Mouse (Mus musculus): ENCODE data around the gene Hpca. TPM values are rescaled to one million over a fixed set of nuclear protein-coding genes. Genes with fewer than 3 reads are reported as not detected.

Gene Hpca
- polyA plus RNA-seq, 1 experiment from 2014 or later: 1.4 TPM

DNA sequence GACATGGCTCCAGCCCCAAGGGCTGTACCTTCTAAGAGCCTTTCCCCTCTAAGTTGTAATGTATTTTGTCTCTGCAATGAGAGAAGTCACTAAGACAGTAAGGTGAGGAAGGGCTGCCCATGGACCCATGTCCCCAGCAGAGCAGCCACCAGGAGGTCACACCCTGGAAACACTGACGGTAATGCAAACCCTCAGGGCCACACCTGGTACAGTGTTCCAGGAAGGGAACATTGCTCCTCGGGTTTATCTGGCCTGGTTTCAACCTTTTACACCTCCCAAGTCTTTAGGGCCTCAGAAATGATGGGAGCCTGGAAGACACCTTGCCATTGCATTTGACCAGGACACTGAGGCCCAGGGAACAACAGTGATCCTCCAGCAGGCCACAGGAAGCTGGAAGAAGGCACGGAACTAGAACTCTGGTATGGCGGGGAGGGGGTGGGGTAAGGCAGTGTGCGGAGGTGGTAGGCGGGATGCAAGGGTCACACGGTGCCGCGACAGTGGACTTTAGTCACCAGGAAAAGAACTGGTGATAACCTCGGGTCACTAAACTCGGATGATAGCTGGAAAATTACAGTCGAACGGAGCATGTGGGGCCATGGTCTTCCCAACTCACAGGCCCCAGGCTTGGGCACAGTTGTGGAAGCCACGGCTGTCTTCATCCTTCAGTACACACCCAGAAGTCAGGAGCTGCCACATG, 19.6 kb downstream of the Hpca start:
- no peak for ATAC-seq (ENCODE audit: insufficient number of reproducible peaks, low FRiP score, low TSS enrichment, low read depth)
- peaks cover 10% of the 10 kb centered on the region for H3K4me1 ChIP-seq
- WGBS: 76% methylated on average over 14 of the region's 14 CpGs

DNA sequence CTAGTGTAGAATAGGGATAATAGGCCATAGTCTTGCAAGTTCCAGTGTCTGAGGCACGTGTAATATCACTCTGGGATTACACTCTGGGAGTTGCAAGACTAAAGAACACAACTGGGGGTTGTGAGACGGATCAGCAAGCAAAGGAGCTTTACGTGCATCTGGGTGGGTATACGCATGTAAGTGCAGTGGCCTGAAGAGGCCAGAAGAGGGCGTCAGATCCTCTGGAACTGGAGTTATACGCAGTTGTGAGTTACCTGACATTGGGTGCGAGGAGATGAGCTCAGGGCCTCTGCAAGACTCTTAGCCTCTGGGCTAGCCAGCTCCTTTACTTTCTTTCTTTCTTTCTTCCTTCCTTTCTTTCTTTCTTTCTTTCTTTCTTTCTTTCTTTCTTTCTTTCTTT, 24.8 kb downstream of the Hpca start:
- 73% methylated on average over 7 of the region's 7 CpGs for WGBS

More for the DNA sequence above, 19.6 kb downstream of the Hpca start:
- H3K9ac ChIP-seq: no peak overlapping the region
- H3K36me3 ChIP-seq: no peaks in the 10 kb centered on the region
- H3K9me3 ChIP-seq: no peaks in the 10 kb centered on the region
- H3K4me3 ChIP-seq: no peak overlapping the region
- no peak overlapping the region for H3K4me2 ChIP-seq
- no peak overlapping the region for H3K27ac ChIP-seq
- H3K27me3 ChIP-seq: peaks cover 37% of the 10 kb centered on the region

DNA sequence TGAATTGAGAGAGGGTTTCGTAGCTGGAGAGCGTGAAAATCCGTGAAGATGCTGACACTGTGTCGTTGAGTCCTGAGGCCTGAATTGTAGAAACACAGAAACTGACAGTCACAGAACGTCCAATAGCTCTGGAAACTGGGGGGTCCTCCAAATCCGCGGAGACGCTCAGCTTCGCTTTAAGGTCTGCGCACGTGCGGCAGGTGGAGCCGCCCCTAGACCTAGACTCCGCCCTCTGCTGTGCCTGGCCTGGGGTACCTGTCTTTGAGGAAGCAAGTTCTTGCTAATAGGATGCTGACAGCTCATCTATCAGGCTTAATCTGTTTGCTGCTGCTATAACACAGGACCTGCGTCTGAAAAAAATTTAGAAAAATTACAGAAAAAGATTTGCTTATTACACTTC, 26.6 kb downstream of the Hpca start:
- Histone ChIP-seq H3K27ac (no peak overlapping the region), H3K4me2 (no peak overlapping the region; the same call in 1 of the 2 replicates), H3K4me1 (no peaks in the 10 kb centered on the region), H3K9me3 (no peaks in the 10 kb centered on the region), H3K9ac (no peak overlapping the region), H3K27me3 (peaks cover 5% of the 10 kb centered on the region; the same call in 1 of the 2 replicates), H3K36me3 (no peaks in the 10 kb centered on the region), H3K4me3 (no peak overlapping the region)
- no peak for ATAC-seq (ENCODE audit: insufficient number of reproducible peaks, low FRiP score, low TSS enrichment, low read depth)
- 23% methylated on average over 15 of the region's 15 CpGs for WGBS

More for the DNA sequence above, 24.8 kb downstream of the Hpca start:
- no peak overlapping the region for H3K27ac ChIP-seq
- peaks cover 5% of the 10 kb centered on the region; the same call in 1 of the 2 replicates for H3K27me3 ChIP-seq
- H3K4me1 ChIP-seq: no peaks in the 10 kb centered on the region
- no peak overlapping the region for H3K4me3 ChIP-seq
- H3K9me3 ChIP-seq: no peaks in the 10 kb centered on the region
- no peak for ATAC-seq (ENCODE audit: insufficient number of reproducible peaks, low FRiP score, low TSS enrichment, low read depth)
- H3K36me3 ChIP-seq: no peaks in the 10 kb centered on the region
- H3K4me2 ChIP-seq: no peak overlapping the region
- H3K9ac ChIP-seq: no peak overlapping the region

DNA sequence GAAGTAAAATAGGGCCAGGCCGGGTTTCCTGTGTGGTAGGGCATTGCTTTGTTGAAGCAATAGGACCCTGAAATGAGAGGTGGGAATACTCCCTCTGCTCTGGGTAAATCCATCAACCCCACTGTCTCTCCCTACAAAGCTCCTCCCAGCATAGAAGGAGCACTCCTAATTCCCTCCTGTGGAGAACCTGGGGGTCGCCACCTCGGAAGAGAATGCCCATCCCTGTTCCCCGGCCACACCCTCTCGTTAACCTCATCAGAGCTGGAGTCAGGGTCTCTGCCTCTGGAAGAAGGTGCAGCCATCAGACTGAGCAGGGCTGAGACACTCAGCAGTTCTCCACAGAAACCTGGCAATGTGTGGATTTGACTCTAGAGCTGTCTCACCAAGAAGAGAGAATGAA, 34.0 kb downstream of the Hpca start:
- Histone ChIP-seq H3K4me1 (no peaks in the 10 kb centered on the region), H3K4me2 (no peak overlapping the region), H3K27me3 (no peaks in the 10 kb centered on the region), H3K9ac (no peak overlapping the region), H3K4me3 (no peak overlapping the region), H3K9me3 (no peaks in the 10 kb centered on the region), H3K36me3 (peaks cover 17% of the 10 kb centered on the region), H3K27ac (no peak overlapping the region)
- 41% methylated on average over 5 of the region's 5 CpGs for WGBS
- no peak for ATAC-seq (ENCODE audit: insufficient number of reproducible peaks, low FRiP score, low TSS enrichment, low read depth)

DNA sequence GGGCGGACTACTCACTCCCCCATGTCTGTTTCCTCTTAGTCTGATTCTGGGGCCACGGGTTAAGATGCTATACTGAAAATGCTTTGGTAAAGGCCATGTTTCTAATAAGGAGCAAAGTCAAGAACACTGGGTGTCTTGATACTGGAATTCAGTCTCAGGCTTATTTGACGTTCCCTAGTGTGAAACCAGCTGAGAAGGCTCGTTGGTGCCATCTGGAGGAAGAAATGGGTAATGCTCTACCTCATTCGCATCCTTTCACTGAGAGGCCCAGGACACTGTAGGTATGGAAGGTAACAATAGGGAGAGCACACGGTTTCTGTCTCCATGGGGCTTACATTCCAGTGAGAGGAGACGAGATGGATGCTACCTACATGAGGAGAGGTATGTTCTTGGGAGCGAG, 35.8 kb downstream of the Hpca start:
- H3K27ac ChIP-seq: no peak overlapping the region
- WGBS: 30% methylated on average over 8 of the region's 8 CpGs
- peaks cover 7% of the 10 kb centered on the region; the same call in 1 of the 2 replicates for H3K4me1 ChIP-seq
- peaks cover 27% of the 10 kb centered on the region for H3K36me3 ChIP-seq
- no peak overlapping the region for H3K9ac ChIP-seq
- no peaks in the 10 kb centered on the region for H3K9me3 ChIP-seq
- no peak overlapping the region for H3K4me2 ChIP-seq
- no peak overlapping the region for H3K4me3 ChIP-seq
- no peaks in the 10 kb centered on the region for H3K27me3 ChIP-seq
- no peak for ATAC-seq (ENCODE audit: insufficient number of reproducible peaks, low FRiP score, low TSS enrichment, low read depth)

DNA sequence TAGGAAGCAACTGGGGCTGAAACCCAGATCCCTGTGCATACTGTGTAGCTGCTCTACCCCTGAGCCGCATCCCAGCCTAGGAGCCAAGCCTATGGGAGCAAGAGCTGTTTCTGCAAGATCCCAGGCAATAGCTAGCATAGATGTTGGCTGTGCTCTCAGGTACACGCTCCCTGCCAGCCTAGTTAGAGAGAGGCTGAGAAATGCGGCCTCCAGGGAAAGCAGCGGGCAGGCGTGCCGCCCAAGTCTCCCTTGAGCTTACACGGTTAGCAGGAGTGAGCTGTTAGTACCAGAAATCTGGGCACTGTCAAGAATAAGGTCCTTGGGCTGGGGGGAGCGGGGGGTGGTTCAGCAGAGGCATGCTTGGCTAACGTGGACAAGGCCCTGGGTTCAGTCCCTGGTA, 36.9 kb downstream of the Hpca start:
- H3K4me2 ChIP-seq: no peak overlapping the region
- no peak overlapping the region for H3K4me3 ChIP-seq
- peaks cover 7% of the 10 kb centered on the region; the same call in 1 of the 2 replicates for H3K4me1 ChIP-seq
- H3K36me3 ChIP-seq: peaks cover 35% of the 10 kb centered on the region
- H3K27me3 ChIP-seq: no peaks in the 10 kb centered on the region
- H3K27ac ChIP-seq: no peak overlapping the region
- WGBS: 88% methylated on average over 9 of the region's 9 CpGs
- H3K9ac ChIP-seq: no peak overlapping the region
- no peak for ATAC-seq (ENCODE audit: insufficient number of reproducible peaks, low FRiP score, low TSS enrichment, low read depth)
- no peaks in the 10 kb centered on the region for H3K9me3 ChIP-seq

DNA sequence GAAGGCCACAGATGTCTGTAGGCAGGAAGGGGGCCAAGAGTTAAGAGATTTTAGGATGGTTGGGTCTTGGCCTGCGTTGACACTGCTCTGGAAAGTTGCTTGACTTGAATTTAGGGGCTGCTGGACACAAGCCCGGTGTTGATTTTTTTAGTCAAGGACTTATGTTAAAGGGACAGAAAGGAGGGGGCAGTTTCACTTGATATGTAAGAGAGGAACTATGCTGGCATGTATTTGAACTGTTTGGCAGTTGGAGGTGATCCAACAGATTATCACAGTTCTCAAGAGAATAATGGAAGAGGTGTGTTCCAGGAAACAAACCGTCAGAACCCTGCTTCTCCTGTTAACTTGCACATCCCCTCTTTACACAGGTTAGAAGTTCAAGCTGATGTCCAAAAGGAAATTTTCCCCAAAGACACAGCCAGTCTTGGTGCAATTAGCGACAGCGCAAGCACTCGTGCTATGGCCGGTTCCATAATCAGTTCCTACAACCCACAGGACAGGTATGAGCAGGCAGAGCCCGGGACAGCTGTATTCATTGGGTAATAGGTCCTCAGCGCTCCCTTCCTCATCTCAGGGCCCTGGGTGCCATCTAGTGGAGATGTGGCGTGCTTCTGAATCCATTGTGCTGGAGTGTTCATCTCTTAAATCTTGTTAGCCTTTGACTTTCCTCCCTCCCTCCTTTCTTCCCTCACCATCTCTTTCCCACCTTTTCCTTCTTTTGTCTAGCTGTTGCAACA, 39.3 kb downstream of the Hpca start:
- Histone ChIP-seq H3K27me3 (no peaks in the 10 kb centered on the region), H3K9ac (no peak overlapping the region), H3K36me3 (peaks cover 58% of the 10 kb centered on the region), H3K9me3 (no peaks in the 10 kb centered on the region), H3K4me3 (no peak overlapping the region), H3K4me2 (no peak overlapping the region), H3K4me1 (peaks cover 7% of the 10 kb centered on the region; the same call in 1 of the 2 replicates), H3K27ac (no peak overlapping the region)
- no peak for ATAC-seq (ENCODE audit: insufficient number of reproducible peaks, low FRiP score, low TSS enrichment, low read depth)
- WGBS: 40% methylated on average over 10 of the region's 10 CpGs

DNA sequence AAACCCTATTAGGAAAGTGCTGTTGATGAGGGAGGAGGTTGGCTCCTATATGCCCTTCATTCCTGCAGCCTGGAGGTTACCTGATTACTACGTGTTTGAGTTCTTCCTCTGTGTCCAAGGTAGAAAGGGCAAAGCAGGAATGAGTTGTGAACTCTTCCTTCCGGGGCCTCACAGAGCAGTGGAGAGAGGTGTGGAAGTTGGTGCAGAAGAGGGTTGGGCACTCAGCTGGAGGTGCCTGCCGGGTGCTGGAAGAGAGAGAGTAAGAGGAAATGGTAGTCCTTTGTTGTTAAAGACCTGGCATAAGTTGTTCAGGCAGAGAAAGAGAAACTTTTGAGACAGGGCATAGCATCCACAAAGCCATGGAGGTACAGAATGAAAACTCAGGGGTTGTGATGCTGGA, 39.9 kb downstream of the Hpca start:
- H3K27me3 ChIP-seq: no peaks in the 10 kb centered on the region
- H3K4me1 ChIP-seq: peaks cover 7% of the 10 kb centered on the region; the same call in 1 of the 2 replicates
- no peaks in the 10 kb centered on the region for H3K9me3 ChIP-seq
- no peak overlapping the region for H3K4me2 ChIP-seq
- no peak overlapping the region for H3K9ac ChIP-seq
- ATAC-seq (ENCODE audit: insufficient number of reproducible peaks, low FRiP score, low TSS enrichment, low read depth): no peak
- no peak overlapping the region for H3K4me3 ChIP-seq
- H3K36me3 ChIP-seq: peaks cover 61% of the 10 kb centered on the region
- no peak overlapping the region for H3K27ac ChIP-seq
- 72% methylated on average over 3 of the region's 3 CpGs for WGBS

DNA sequence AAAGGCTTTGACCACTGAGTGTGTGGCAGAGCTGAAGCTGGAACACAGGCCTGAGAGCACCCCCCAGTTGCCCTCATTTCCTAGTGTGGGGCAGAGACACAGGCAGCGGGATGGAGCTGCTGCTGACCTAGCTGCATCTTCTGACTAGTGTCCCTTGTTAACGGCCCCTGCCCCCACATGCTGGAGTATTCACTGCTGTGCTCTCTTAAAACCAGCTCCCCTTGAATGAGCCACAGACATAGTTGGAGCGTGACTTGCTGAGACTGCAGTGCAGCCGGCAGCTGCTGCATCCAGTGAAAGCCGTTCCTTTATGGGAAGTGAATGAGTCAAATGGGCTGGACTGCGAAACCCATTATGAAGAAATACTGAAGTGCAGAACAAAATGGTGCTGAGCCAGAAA, 40.3 kb downstream of the Hpca start:
- Histone ChIP-seq H3K9me3 (no peaks in the 10 kb centered on the region), H3K27ac (no peak overlapping the region), H3K4me1 (peaks cover 7% of the 10 kb centered on the region; the same call in 1 of the 2 replicates), H3K9ac (no peak overlapping the region), H3K27me3 (no peaks in the 10 kb centered on the region), H3K36me3 (peaks cover 65% of the 10 kb centered on the region), H3K4me2 (no peak overlapping the region), H3K4me3 (no peak overlapping the region)
- no peak for ATAC-seq (ENCODE audit: insufficient number of reproducible peaks, low FRiP score, low TSS enrichment, low read depth)
- WGBS: 73% methylated on average over 6 of the region's 6 CpGs

DNA sequence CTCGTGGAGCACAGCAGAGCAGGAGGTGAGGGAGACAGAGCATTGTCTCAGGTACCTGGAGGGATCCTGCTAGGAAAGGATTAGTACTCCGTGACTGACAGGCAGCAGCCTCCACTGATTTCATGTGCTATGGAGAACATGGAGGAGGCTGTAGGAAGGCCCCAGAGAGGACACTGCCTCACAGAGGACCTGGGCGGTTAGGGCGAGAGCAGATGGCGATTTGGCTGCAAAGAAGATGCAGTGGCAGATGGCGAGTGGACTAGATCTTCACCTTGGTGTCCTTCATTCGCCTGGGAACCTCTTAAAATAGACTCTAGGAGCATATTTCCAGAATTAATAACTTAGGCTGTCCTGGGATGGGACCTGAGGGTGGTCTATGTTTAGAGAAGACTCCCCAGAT, 40.8 kb downstream of the Hpca start:
- ATAC-seq (ENCODE audit: insufficient number of reproducible peaks, low FRiP score, low TSS enrichment, low read depth): no peak
- H3K9ac ChIP-seq: no peak overlapping the region
- peaks cover 70% of the 10 kb centered on the region for H3K36me3 ChIP-seq
- no peak overlapping the region for H3K27ac ChIP-seq
- H3K27me3 ChIP-seq: no peaks in the 10 kb centered on the region
- H3K4me2 ChIP-seq: no peak overlapping the region
- H3K9me3 ChIP-seq: no peaks in the 10 kb centered on the region
- peaks cover 7% of the 10 kb centered on the region; the same call in 1 of the 2 replicates for H3K4me1 ChIP-seq
- no peak overlapping the region for H3K4me3 ChIP-seq
- WGBS: 81% methylated on average over 7 of the region's 7 CpGs

DNA sequence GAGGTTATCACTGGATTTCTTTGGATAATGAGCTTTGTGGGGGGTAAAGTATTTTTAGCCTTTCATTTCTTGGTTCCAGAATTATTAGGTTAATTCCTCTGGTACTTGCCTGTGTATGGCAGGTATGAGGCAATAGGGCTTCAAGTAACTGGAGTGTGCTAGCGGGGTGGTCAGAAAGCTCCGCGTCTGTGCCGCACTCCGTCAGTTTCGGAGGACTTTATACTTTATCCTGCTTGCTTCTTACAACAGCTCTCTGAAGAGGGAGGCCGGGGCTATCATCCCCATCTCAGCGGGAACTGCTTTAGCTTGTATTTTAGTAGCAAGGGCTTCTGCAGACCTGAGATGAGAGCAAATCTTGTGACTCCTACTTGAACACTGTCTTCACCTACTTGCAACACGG, 42.7 kb downstream of the Hpca start:
- H3K27ac ChIP-seq: no peak overlapping the region
- H3K36me3 ChIP-seq: peaks cover 68% of the 10 kb centered on the region
- no peak for ATAC-seq (ENCODE audit: insufficient number of reproducible peaks, low FRiP score, low TSS enrichment, low read depth)
- no peaks in the 10 kb centered on the region for H3K27me3 ChIP-seq
- 97% methylated on average over 9 of the region's 9 CpGs for WGBS
- no peaks in the 10 kb centered on the region for H3K9me3 ChIP-seq
- H3K4me2 ChIP-seq: no peak overlapping the region
- no peak overlapping the region for H3K9ac ChIP-seq
- no peak overlapping the region for H3K4me3 ChIP-seq
- peaks cover 7% of the 10 kb centered on the region; the same call in 1 of the 2 replicates for H3K4me1 ChIP-seq

DNA sequence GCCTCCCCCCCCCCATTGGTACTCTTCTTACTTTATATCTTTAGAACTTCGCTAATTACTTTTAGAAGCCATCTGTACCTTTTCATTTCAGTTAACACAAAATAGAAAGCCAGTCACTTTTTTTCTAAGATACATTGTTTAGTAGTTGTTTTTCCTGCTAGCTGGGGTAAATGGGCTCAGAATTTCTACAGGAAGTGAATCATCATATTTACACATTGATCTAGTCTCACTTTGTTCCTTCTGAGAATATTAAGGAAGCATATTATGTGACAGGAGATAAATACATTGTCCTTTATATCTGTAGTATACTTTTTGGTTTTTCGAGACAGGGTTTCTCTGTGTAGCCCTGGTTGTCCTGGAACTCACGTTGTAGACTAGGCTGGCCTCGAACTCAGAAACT, 53.0 kb downstream of the Hpca start:
- Histone ChIP-seq H3K4me1 (peaks cover 3% of the 10 kb centered on the region; the same call in 1 of the 2 replicates), H3K27ac (no peak overlapping the region), H3K36me3 (no peaks in the 10 kb centered on the region; the same call in 1 of the 2 replicates), H3K27me3 (no peaks in the 10 kb centered on the region), H3K4me3 (no peak overlapping the region), H3K4me2 (no peak overlapping the region), H3K9me3 (no peaks in the 10 kb centered on the region), H3K9ac (no peak overlapping the region)
- ATAC-seq (ENCODE audit: insufficient number of reproducible peaks, low FRiP score, low TSS enrichment, low read depth): no peak
- WGBS: 93% methylated on average over 4 of the region's 4 CpGs

All from limb, embryonic 15.5 days (tissue).